Mouse (Mus musculus) limb, embryonic 11.5 days (tissue): ENCODE data around the gene Gprin3. TPM values are rescaled to one million over a fixed set of nuclear protein-coding genes. Genes with fewer than 3 reads are reported as not detected.
A peak's percentile ranks its signal among the peaks of the same experiment; 100 is the strongest.

Source experiments
- ATAC-seq: fragments of 200-750 bp; cut with Nextera tagmentation; 2 replicates; pipeline ENCODE4 v1.8.0; 2017; ENCODE audit warnings: low read depth; ENCODE audit not compliant: insufficient number of reproducible peaks, low FRiP score, low TSS enrichment
- DNase-seq: peaks from one replicate; pipeline ENCODE4 v3.0.0-alpha.2; 2015; ENCODE audit warnings: low spot score
- H3K27ac ChIP-seq: fragments of 300-500 bp; sonication (generic); replicated peaks from 2 replicates; pipeline ENCODE4 v1.5.1; 2014; ENCODE audit warnings: low read depth, mild to moderate bottlenecking, low read length
- H3K27me3 ChIP-seq: fragments of 300-500 bp; sonication (generic); 2 replicates; pipeline ENCODE4 v1.6.1; 2014; ENCODE audit warnings: mild to moderate bottlenecking, low read length, mixed read lengths; ENCODE audit not compliant: control insufficient read depth, insufficient read depth
- H3K36me3 ChIP-seq: fragments of 300-500 bp; sonication (generic); 2 replicates; pipeline ENCODE4 v1.6.1; 2014; ENCODE audit warnings: mild to moderate bottlenecking, low read length, moderate library complexity, mixed read lengths; ENCODE audit not compliant: control insufficient read depth, insufficient read depth
- H3K4me1 ChIP-seq: fragments of 300-500 bp; sonication (generic); 2 replicates; pipeline ENCODE4 v1.6.1; 2014; ENCODE audit warnings: low read length, mixed read lengths; ENCODE audit not compliant: control insufficient read depth, insufficient read depth
- H3K4me2 ChIP-seq: fragments of 300-500 bp; sonication (generic); 2 replicates; pipeline ENCODE4 v1.6.1; 2014; ENCODE audit warnings: low read depth, mild to moderate bottlenecking, moderate library complexity; ENCODE audit not compliant: severe bottlenecking
- H3K4me3 ChIP-seq: fragments of 300-500 bp; sonication (generic); 2 replicates; pipeline ENCODE4 v1.5.1; 2014; ENCODE audit warnings: low read depth, low read length
- H3K9ac ChIP-seq: fragments of 300-500 bp; sonication (generic); 2 replicates; pipeline ENCODE4 v1.6.1; 2014; ENCODE audit warnings: mild to moderate bottlenecking, low read length
- H3K9me3 ChIP-seq: fragments of 300-500 bp; sonication (generic); 2 replicates; pipeline ENCODE4 v1.6.1; 2016; ENCODE audit warnings: low read length; ENCODE audit not compliant: control insufficient read depth
- WGBS: fragments of 180-500 bp; shearing (Covaris S2); extraction: QIAGEN DNeasy Blood & Tissue Kit; methylation state at CpG from one replicate; pipeline ENCODE4 v1.1.7; 2014; 5-methylcytosine and 5-hydroxymethylcytosine counted together
- polyA plus RNA-seq: library from polyadenylated mRNA; unstranded; fragments of >200 nt; fragmentation: Nextera tagmentation; extraction: Ambion mirVana; gene quantifications from 2 replicates; pipeline ENCODE4 v1.2.1, GENCODE M21; 2014

Gprin3 gene
- polyA plus RNA-seq, 1 experiment from 2014 or later = 0.40 TPM

- no peaks in the 10 kb centered on the region for H3K36me3 ChIP-seq
- no peaks in the 10 kb centered on the region for H3K9me3 ChIP-seq
- no peak overlapping the region for H3K9ac ChIP-seq
- no peak overlapping the region for H3K27ac ChIP-seq
- DNase-seq (no peak), ATAC-seq (no peak)
- no peaks in the 10 kb centered on the region for H3K27me3 ChIP-seq
- peaks cover 3% of the 10 kb centered on the region; the same call in 1 of the 2 replicates for H3K4me1 ChIP-seq
- H3K4me2 ChIP-seq = no peak overlapping the region
- WGBS = 77% methylated on average over 10 of the region's 10 CpGs
- H3K4me3 ChIP-seq = no peak overlapping the region
Measured at GRCm38 (mm10) chr6:59424871-59425740, 988 bp downstream of the Gprin3 start.

GRCm38 (mm10) chr6:59423836-59424235 lies 2.3 kb downstream of the Gprin3 start:
- Histone ChIP-seq H3K9me3 (no peaks in the 10 kb centered on the region), H3K4me3 (no peak overlapping the region), H3K9ac (no peak overlapping the region), H3K27me3 (no peaks in the 10 kb centered on the region), H3K36me3 (no peaks in the 10 kb centered on the region), H3K27ac (no peak overlapping the region), H3K4me1 (peaks cover 3% of the 10 kb centered on the region; the same call in 1 of the 2 replicates), H3K4me2 (no peak overlapping the region)
- no peak for DNase-seq
- WGBS = 56% methylated on average over 1 of the region's 1 CpGs
- no peak for ATAC-seq

- 78% methylated on average over 3 of the region's 3 CpGs for WGBS
- ATAC-seq (no peak), DNase-seq (no peak)
- Histone ChIP-seq H3K4me3 (no peak overlapping the region), H3K27me3 (no peaks in the 10 kb centered on the region), H3K36me3 (no peaks in the 10 kb centered on the region), H3K9ac (no peak overlapping the region), H3K9me3 (no peaks in the 10 kb centered on the region), H3K4me1 (no peaks in the 10 kb centered on the region), H3K4me2 (no peak overlapping the region), H3K27ac (no peak overlapping the region)
Measured at GRCm38 (mm10) chr6:59419264-59419663, 6.8 kb downstream of the Gprin3 start.

- no peak overlapping the region for H3K4me2 ChIP-seq
- H3K27me3 ChIP-seq = no peaks in the 10 kb centered on the region
- WGBS = 74% methylated on average over 2 of the region's 2 CpGs
- ATAC-seq (no peak), DNase-seq (no peak)
- no peak overlapping the region for H3K4me3 ChIP-seq
- no peaks in the 10 kb centered on the region for H3K36me3 ChIP-seq
- no peaks in the 10 kb centered on the region for H3K9me3 ChIP-seq
- H3K4me1 ChIP-seq = no peaks in the 10 kb centered on the region
- no peak overlapping the region for H3K9ac ChIP-seq
- no peak overlapping the region for H3K27ac ChIP-seq
Measured at GRCm38 (mm10) chr6:59418659-59419058, 7.4 kb downstream of the Gprin3 start.

GRCm38 (mm10) chr6:59414816-59415215 lies 11.3 kb downstream of the Gprin3 start:
- no peak for ATAC-seq
- H3K36me3 ChIP-seq = no peaks in the 10 kb centered on the region
- H3K4me3 ChIP-seq = no peak overlapping the region
- WGBS = 86% methylated on average over 6 of the region's 6 CpGs
- H3K27me3 ChIP-seq = no peaks in the 10 kb centered on the region
- no peak overlapping the region for H3K27ac ChIP-seq
- no peak overlapping the region for H3K4me2 ChIP-seq
- no peaks in the 10 kb centered on the region for H3K9me3 ChIP-seq
- peaks cover 2% of the 10 kb centered on the region; the same call in 1 of the 2 replicates for H3K4me1 ChIP-seq
- H3K9ac ChIP-seq = no peak overlapping the region
- DNase-seq = no peak

GRCm38 (mm10) chr6:59412417-59413346 lies 13.4 kb downstream of the Gprin3 start:
- H3K36me3 ChIP-seq = no peaks in the 10 kb centered on the region
- peak overlapping the region; percentile 11 for H3K27ac ChIP-seq
- peak; percentile 69 for ATAC-seq
- H3K4me1 ChIP-seq = peaks cover 2% of the 10 kb centered on the region; the same call in 1 of the 2 replicates
- H3K27me3 ChIP-seq = no peaks in the 10 kb centered on the region
- no peak overlapping the region for H3K4me2 ChIP-seq
- DNase-seq = peak; percentile 47
- no peak overlapping the region for H3K9ac ChIP-seq
- 36% methylated on average over 13 of the region's 13 CpGs for WGBS
- H3K9me3 ChIP-seq = no peaks in the 10 kb centered on the region
- H3K4me3 ChIP-seq = no peak overlapping the region

GRCm38 (mm10) chr6:59409001-59409700 lies 16.9 kb downstream of the Gprin3 start:
- H3K9ac ChIP-seq = no peak overlapping the region
- H3K4me1 ChIP-seq = peaks cover 2% of the 10 kb centered on the region; the same call in 1 of the 2 replicates
- DNase-seq (no peak), ATAC-seq (no peak)
- no peak overlapping the region for H3K4me3 ChIP-seq
- H3K36me3 ChIP-seq = no peaks in the 10 kb centered on the region
- WGBS = 72% methylated on average over 3 of the region's 3 CpGs
- no peak overlapping the region for H3K4me2 ChIP-seq
- no peaks in the 10 kb centered on the region for H3K9me3 ChIP-seq
- H3K27ac ChIP-seq = no peak overlapping the region
- no peaks in the 10 kb centered on the region for H3K27me3 ChIP-seq

GRCm38 (mm10) chr6:59407482-59407997 lies 18.6 kb downstream of the Gprin3 start:
- no peak overlapping the region for H3K4me3 ChIP-seq
- H3K27me3 ChIP-seq = no peaks in the 10 kb centered on the region
- no peaks in the 10 kb centered on the region for H3K4me1 ChIP-seq
- no peak overlapping the region for H3K9ac ChIP-seq
- no peak overlapping the region for H3K27ac ChIP-seq
- no peaks in the 10 kb centered on the region for H3K9me3 ChIP-seq
- DNase-seq = no peak
- no peak overlapping the region for H3K4me2 ChIP-seq
- no peaks in the 10 kb centered on the region for H3K36me3 ChIP-seq
- ATAC-seq = no peak
- WGBS = 77% methylated on average over 4 of the region's 4 CpGs
